Mouse (Mus musculus) forebrain, embryonic 10.5 days (tissue): ENCODE measurements around the gene Scrn1. TPM values are rescaled to one million over a fixed set of nuclear protein-coding genes. Genes with fewer than 3 reads are reported as not detected.

Experiments used
- DNase-seq: peaks from one replicate; pipeline ENCODE4 v3.0.0-alpha.2; 2017; ENCODE audit warnings: low spot score; ENCODE audit errors: extremely low spot score
- H3K27ac ChIP-seq: fragments of 300-500 bp; sonication (generic); 2 replicates; pipeline ENCODE4 v1.5.1; 2016; ENCODE audit warnings: mild to moderate bottlenecking
- H3K27me3 ChIP-seq: fragments of 300-500 bp; sonication (generic); 2 replicates; pipeline ENCODE4 v1.6.1; 2016; ENCODE audit warnings: mild to moderate bottlenecking; ENCODE audit not compliant: poor library complexity, severe bottlenecking
- H3K36me3 ChIP-seq: fragments of 300-500 bp; sonication (generic); replicated peaks from 2 replicates; pipeline ENCODE4 v1.6.1; 2016; ENCODE audit warnings: mild to moderate bottlenecking, moderate library complexity
- H3K4me1 ChIP-seq: fragments of 300-500 bp; sonication (generic); 2 replicates; pipeline ENCODE4 v1.6.1; 2016
- H3K4me3 ChIP-seq: fragments of 300-500 bp; sonication (generic); 2 replicates; pipeline ENCODE4 v1.5.1; 2016; ENCODE audit warnings: mild to moderate bottlenecking, moderate library complexity
- H3K9me3 ChIP-seq: fragments of 300-500 bp; sonication (generic); 2 replicates; pipeline ENCODE4 v1.6.1; 2016; ENCODE audit warnings: mild to moderate bottlenecking, moderate library complexity
- WGBS: fragments of 180-500 bp; shearing (Covaris S2); methylation state at CpG from one replicate; pipeline ENCODE4 v1.1.7; 2016; 5-methylcytosine and 5-hydroxymethylcytosine counted together
- polyA plus RNA-seq: library from polyadenylated mRNA; unstranded; fragments of >200 nt; fragmentation: Nextera tagmentation; extraction: Ambion mirVana; gene quantifications from 2 replicates; pipeline ENCODE4 v1.2.1, GENCODE M21; 2016

The Scrn1 gene
- polyA plus RNA-seq, 1 experiment from 2014 or later: 62.1 TPM

- peaks cover 24% of the 10 kb centered on the region for H3K27me3 ChIP-seq
- peaks cover 33% of the 10 kb centered on the region for H3K4me1 ChIP-seq
- DNase-seq: no peak
- 85% methylated on average over 15 of the region's 15 CpGs for WGBS
- H3K4me3 ChIP-seq: no peak overlapping the region
- no peaks in the 10 kb centered on the region for H3K36me3 ChIP-seq
- H3K27ac ChIP-seq: no peak overlapping the region
- no peaks in the 10 kb centered on the region for H3K9me3 ChIP-seq
Observed at GRCm38 (mm10) chr6:54481390-54482112, 84.7 kb downstream of the Scrn1 start.

GRCm38 (mm10) chr6:54478646-54479324, 87.5 kb downstream of the Scrn1 start:
- no peaks in the 10 kb centered on the region for H3K9me3 ChIP-seq
- 73% methylated on average over 5 of the region's 5 CpGs for WGBS
- H3K36me3 ChIP-seq: no peaks in the 10 kb centered on the region
- H3K4me3 ChIP-seq: no peak overlapping the region
- peaks cover 21% of the 10 kb centered on the region for H3K4me1 ChIP-seq
- DNase-seq: no peak
- no peaks in the 10 kb centered on the region; the same call in 1 of the 2 replicates for H3K27me3 ChIP-seq
- H3K27ac ChIP-seq: no peak overlapping the region

- Histone ChIP-seq H3K9me3 (no peaks in the 10 kb centered on the region), H3K27ac (no peak overlapping the region), H3K4me1 (peaks cover 31% of the 10 kb centered on the region), H3K36me3 (no peaks in the 10 kb centered on the region), H3K4me3 (no peak overlapping the region), H3K27me3 (no peaks in the 10 kb centered on the region)
- DNase-seq: no peak
- WGBS: 88% methylated on average over 19 of the region's 19 CpGs
Observed at GRCm38 (mm10) chr6:54475926-54476667, 90.2 kb downstream of the Scrn1 start.

GRCm38 (mm10) chr6:54472846-54473715, 93.2 kb downstream of the Scrn1 start:
- H3K9me3 ChIP-seq: no peaks in the 10 kb centered on the region
- no peak for DNase-seq
- 73% methylated on average over 8 of the region's 8 CpGs for WGBS
- H3K4me1 ChIP-seq: peaks cover 25% of the 10 kb centered on the region
- H3K27me3 ChIP-seq: no peaks in the 10 kb centered on the region
- H3K27ac ChIP-seq: no peak overlapping the region
- no peak overlapping the region for H3K4me3 ChIP-seq
- H3K36me3 ChIP-seq: no peaks in the 10 kb centered on the region

GRCm38 (mm10) chr6:54471866-54472265, 94.4 kb downstream of the Scrn1 start:
- no peaks in the 10 kb centered on the region for H3K36me3 ChIP-seq
- 89% methylated on average over 7 of the region's 7 CpGs for WGBS
- no peak overlapping the region for H3K27ac ChIP-seq
- H3K27me3 ChIP-seq: no peaks in the 10 kb centered on the region
- no peak overlapping the region for H3K4me3 ChIP-seq
- peaks cover 22% of the 10 kb centered on the region for H3K4me1 ChIP-seq
- DNase-seq: no peak
- no peaks in the 10 kb centered on the region for H3K9me3 ChIP-seq

- Histone ChIP-seq H3K27me3 (no peaks in the 10 kb centered on the region), H3K4me3 (no peak overlapping the region), H3K4me1 (peaks cover 3% of the 10 kb centered on the region; the same call in 1 of the 2 replicates), H3K36me3 (no peaks in the 10 kb centered on the region), H3K9me3 (no peaks in the 10 kb centered on the region), H3K27ac (no peak overlapping the region)
- 97% methylated on average over 3 of the region's 3 CpGs for WGBS
- no peak for DNase-seq
Observed at GRCm38 (mm10) chr6:54467371-54467770, 98.9 kb downstream of the Scrn1 start.

GRCm38 (mm10) chr6:54464926-54465325, 101.4 kb downstream of the Scrn1 start:
- DNase-seq: no peak
- WGBS: 87% methylated on average over 4 of the region's 4 CpGs
- Histone ChIP-seq H3K9me3 (no peaks in the 10 kb centered on the region), H3K4me3 (no peak overlapping the region), H3K36me3 (no peaks in the 10 kb centered on the region), H3K4me1 (peaks cover under 1% of the 10 kb centered on the region; the same call in 1 of the 2 replicates), H3K27ac (no peak overlapping the region), H3K27me3 (peaks cover 4% of the 10 kb centered on the region; the same call in 1 of the 2 replicates)

GRCm38 (mm10) chr6:54463701-54464458, 102.4 kb downstream of the Scrn1 start:
- WGBS: 77% methylated on average over 8 of the region's 8 CpGs

GRCm38 (mm10) chr6:54462766-54463165, 103.5 kb downstream of the Scrn1 start:
- Histone ChIP-seq H3K36me3 (no peaks in the 10 kb centered on the region), H3K9me3 (no peaks in the 10 kb centered on the region), H3K27me3 (peaks cover 4% of the 10 kb centered on the region; the same call in 1 of the 2 replicates), H3K4me1 (peaks cover 8% of the 10 kb centered on the region), H3K4me3 (no peak overlapping the region), H3K27ac (no peak overlapping the region)
- WGBS: 85% methylated on average over 6 of the region's 6 CpGs
- DNase-seq: no peak

More at GRCm38 (mm10) chr6:54463701-54464458, 102.4 kb downstream of the Scrn1 start:
- no peak for DNase-seq
- Histone ChIP-seq H3K27me3 (peaks cover 4% of the 10 kb centered on the region; the same call in 1 of the 2 replicates), H3K9me3 (no peaks in the 10 kb centered on the region), H3K36me3 (no peaks in the 10 kb centered on the region), H3K27ac (no peak overlapping the region), H3K4me3 (no peak overlapping the region), H3K4me1 (peaks cover 8% of the 10 kb centered on the region)

GRCm38 (mm10) chr6:54460915-54461671, 105.2 kb downstream of the Scrn1 start:
- Histone ChIP-seq H3K4me1 (peaks cover 8% of the 10 kb centered on the region), H3K36me3 (no peaks in the 10 kb centered on the region), H3K27me3 (peaks cover 4% of the 10 kb centered on the region; the same call in 1 of the 2 replicates), H3K9me3 (no peaks in the 10 kb centered on the region), H3K4me3 (no peak overlapping the region), H3K27ac (no peak overlapping the region)
- no peak for DNase-seq
- 84% methylated on average over 13 of the region's 13 CpGs for WGBS
